Mouse (Mus musculus) bone marrow macrophage, adult 2 months (primary cell): ENCODE results near the gene Flt3l.

Experiments
- CTCF ChIP-seq: IDR thresholded peaks from 2 replicates; pipeline ENCODE4 v1.5.1; 2012; ENCODE audit warnings: low read depth, mild to moderate bottlenecking, low read length, moderate library complexity
- POLR2A ChIP-seq: IDR thresholded peaks from 2 replicates; pipeline ENCODE4 v1.6.1; 2012; ENCODE audit warnings: mild to moderate bottlenecking, low read depth, low read length, borderline replicate concordance

- no peak for TF ChIP-seq POLR2A
- no peak for TF ChIP-seq CTCF
These were observed 11.7 kb upstream of the Flt3l start for GRCm38 (mm10) chr7:45147899-45148298.
